Mouse (Mus musculus) adrenal gland, adult 18-20 months (tissue): Measurements from ENCODE around the gene Ankfn1. TPM values are rescaled to one million over a fixed set of nuclear protein-coding genes. Genes with fewer than 3 reads are reported as not detected.

Experiments used
- DNase-seq, 2 experiments: peaks; one replicate each; pipeline ENCODE4 v3.0.0; 2021 to 2022; ENCODE audit warnings: low spot score in 2 of 2
- total RNA-seq, 2 experiments: library from RNA; stranded (reverse); gene quantifications; 1 replicate in 1 of 2; 2 replicates in 1 of 2; pipeline ENCODE4 v1.2.3; 2021

Ankfn1 gene
- total RNA-seq, 2 experiments from 2014 or later: 0.26 to 0.27 TPM

GRCm38 (mm10) chr11:89579826-89580225 is 197.6 kb downstream of the Ankfn1 start:
- DNase-seq: no peak

DNA sequence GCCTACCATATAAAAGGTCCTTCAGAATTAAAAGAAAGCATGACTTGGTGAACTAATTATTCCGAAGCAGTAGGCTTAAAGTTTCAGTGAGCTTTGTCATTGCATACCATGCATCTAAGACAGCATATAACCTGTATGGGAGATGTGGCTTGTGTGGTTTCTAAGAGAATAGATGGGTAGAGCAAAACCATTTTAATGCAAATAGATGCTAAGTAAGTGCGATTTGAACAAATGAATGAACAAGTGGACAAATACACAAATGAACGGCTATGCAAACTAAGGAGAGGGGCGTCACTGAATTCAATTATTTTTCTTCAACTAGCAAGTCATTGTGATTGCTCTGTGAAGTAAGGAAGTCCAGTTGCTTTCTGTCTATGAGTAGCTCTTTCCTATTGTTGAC is 198.3 kb downstream of the Ankfn1 start:
- no peak for DNase-seq

DNA sequence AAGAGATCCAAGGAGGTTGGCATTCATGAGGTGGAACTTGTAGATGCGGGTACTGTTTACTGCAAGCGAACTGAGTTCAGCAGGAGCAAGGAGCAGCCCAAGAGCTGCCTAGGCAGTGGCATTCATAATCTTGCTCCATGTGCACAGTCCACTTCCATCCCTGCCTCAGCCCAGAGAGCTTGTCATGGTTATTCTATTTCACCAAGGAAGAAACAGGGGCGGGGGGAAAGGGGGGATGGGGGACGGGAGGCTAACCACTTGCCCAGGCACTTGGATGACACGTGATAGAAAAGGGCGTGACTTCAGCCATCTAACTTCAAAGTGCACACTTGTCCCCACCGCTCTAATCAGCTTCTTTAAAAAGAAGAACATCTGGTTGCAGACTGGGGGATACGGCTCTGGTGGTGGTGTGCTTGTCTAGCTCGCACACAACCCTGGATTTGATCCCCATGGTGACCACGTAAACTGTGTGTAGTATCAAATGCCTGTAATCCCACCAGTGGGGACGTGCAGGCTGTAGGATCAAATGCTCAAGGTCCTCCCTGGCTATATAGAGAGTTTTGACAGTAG is 203.1 kb downstream of the Ankfn1 start:
- DNase-seq: no peak

- peak; percentile 49 to 50 for DNase-seq
These were observed 207.9 kb downstream of the Ankfn1 start for GRCm38 (mm10) chr11:89569391-89570145.

- DNase-seq: no peak
These were observed 209.2 kb downstream of the Ankfn1 start for GRCm38 (mm10) chr11:89568246-89568645.

DNA sequence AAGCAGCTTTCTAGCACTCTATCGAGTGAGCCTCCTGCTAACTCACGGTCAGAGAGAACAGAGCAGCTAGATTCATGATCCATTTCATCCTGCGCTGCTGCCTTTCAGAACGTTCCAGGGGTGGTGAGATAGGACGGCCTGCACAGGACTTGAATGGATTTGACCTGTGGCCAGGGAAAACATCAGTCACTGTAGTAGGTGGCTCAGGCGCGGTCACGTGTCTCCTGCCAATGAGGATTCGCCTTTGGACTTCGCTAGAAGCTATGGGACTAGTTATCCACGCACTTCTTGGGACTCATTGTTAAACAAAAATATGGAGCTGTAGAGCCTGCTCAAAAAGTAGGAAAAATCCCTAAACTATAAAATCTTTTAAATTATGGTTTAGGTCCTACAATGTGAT is 226.0 kb downstream of the Ankfn1 start:
- DNase-seq: no peak

DNA sequence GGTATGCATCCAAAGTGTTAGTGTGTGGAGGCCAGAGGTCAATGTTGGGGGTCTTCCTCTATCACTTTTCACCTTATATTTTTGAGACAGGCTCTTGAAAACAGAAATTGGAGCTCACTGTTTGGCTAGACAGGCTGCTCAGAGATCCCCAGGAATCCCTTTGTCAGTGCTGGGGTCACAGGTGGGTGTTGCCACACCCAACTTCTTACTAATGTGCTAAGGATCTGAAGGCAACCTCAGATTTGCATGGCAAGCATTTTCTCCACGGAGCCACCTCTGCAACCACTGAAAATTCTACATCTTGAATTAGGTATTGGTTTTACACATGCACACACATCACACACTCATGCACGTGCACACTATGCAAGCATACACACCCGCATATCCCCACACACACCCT is 226.5 kb downstream of the Ankfn1 start:
- no peak for DNase-seq

- no peak for DNase-seq
These were observed 228.7 kb downstream of the Ankfn1 start for GRCm38 (mm10) chr11:89548786-89549185.

GRCm38 (mm10) chr11:89546164-89546563 is 231.3 kb downstream of the Ankfn1 start:
- DNase-seq: peak in 1 of 2 experiments; percentile 18

DNA sequence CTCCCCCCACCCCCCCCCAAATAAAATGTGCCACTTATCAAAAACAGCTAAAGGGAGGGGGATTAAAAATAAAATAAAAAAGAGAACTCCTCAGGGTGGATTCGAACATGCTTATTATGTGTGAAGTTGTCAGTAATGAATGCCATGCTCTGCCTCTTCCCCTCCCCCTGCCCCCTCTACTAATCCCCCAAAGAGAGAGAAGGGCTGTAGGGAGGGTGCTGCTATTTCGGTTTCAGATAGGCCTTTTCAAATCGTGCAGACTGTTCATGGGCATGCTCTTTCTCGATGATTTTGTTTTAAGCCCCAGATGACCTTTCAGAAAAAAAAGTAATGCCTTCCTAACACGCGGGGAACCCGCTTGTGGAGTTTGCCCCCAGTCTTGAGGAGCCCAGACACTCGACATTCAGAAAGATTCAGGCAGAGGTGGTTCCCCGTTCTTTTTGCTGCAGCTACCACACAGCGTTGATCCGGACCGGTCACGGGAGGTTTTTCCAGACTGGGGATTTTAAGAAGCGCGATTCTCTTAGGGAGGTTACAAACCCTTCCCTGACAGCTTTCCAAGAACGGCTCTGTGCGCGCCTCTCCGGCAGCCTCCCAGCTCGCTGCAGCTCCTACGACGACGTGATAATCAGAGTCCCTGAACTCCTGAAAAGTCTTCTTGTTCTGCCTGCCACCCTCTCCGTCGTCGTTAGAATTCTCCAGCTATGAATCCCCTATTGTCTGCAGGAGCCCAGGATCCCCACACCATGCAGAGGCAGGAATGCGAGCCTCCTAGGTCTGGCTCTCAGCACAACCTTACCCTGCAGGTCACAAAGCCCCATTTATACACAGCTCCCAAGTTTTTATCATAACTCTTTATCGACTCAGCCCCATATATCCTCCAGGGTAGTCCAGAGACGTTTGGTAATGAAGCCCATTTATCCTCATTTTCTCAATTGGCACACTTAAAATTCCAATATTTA is 232.3 kb downstream of the Ankfn1 start:
- DNase-seq: no peak

- DNase-seq: no peak
These were observed 239.1 kb downstream of the Ankfn1 start for GRCm38 (mm10) chr11:89538376-89538775.

DNA sequence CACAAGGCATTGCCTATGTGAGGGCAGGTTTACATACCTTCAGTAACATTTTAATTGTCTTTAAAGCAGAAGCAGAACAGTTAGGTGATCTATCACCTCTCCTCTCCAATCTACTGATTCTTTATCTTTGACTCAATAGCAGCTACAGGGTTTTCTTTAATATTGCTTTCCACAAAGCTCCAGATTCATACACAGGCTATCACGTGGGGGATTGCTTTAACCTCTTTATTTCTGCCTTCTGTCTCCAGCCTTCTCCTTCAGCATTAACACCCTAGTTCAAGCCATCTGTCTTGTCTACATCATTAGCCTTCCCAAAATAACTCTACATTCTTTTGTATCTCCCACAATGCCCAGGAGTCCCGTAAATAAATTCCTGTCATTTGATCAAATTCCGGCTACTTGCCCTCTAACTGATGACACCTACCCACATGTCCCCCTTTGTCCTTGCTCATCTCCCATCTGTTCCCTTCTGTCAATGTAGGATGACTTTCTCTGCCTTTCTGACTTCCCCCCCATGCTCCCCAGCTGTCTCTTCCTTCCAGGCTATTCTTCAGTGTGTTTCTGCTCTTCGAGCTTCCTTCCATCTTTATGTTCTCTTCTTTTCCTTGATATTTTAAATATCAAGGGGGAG is 249.5 kb downstream of the Ankfn1 start:
- DNase-seq: no peak

DNA sequence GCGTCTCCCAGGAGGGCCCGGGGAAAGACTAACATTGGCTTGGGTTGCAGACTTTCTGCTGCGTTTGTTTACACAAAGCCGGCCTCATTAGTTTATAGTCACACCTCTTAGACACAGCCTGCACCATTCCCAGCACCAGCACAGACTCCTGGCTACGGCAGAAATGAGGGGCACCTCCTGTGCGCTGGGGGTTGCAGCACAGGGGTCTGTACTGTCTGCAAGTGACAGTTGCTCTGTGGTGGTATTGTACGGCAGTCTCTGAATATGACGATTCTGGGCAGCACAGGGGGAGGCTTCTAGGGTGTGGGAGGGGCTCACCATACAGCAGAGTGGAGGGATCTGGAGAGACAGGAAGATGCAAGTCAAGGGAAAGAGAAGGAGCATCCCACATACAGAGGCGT is 262.0 kb downstream of the Ankfn1 start:
- no peak for DNase-seq

- no peak for DNase-seq
These were observed 268.7 kb downstream of the Ankfn1 start for GRCm38 (mm10) chr11:89508675-89509324.

- no peak for DNase-seq
These were observed 270.7 kb downstream of the Ankfn1 start for GRCm38 (mm10) chr11:89506595-89507245.

DNA sequence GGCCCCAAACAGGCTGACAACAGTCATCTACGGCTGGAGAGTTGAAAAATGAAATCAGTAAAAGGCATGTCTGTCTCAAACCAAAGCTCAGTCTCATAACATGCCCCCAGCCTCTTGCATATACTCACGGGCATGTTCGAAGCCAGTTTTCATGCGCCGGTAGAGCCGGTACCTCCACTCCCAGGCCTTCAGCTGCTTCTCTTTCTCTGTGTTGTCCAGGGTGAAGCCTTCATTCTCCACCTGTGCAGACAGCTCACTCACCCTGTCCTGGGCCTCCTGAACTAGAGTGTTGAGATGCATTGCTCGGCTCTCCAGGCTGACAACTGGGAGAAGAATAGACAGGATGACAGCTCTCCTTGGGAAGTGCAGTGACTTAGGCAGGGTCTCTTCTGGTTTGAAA is 272.4 kb downstream of the Ankfn1 start:
- no peak for DNase-seq

- DNase-seq: no peak
These were observed 275.7 kb downstream of the Ankfn1 start for GRCm38 (mm10) chr11:89501796-89502195.

DNA sequence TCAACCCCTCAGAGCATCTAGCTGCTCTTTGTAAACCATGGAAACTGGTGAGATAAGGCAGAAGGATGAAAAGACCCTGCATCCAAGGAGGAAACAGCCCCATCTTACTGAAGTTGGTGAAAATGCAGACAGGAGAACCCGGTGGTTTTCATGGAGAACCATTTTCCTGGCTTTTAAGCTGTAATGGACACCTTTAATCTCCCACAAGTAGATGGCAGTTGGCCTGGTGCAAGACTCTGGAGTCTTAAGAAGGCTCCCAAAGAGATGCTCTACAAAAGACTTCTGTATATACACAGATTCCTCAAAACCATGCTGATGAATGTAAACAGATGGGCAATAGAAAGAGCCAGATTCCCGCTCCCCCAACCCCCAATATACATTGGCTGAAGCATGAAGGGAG is 276.5 kb downstream of the Ankfn1 start:
- DNase-seq: no peak

DNA sequence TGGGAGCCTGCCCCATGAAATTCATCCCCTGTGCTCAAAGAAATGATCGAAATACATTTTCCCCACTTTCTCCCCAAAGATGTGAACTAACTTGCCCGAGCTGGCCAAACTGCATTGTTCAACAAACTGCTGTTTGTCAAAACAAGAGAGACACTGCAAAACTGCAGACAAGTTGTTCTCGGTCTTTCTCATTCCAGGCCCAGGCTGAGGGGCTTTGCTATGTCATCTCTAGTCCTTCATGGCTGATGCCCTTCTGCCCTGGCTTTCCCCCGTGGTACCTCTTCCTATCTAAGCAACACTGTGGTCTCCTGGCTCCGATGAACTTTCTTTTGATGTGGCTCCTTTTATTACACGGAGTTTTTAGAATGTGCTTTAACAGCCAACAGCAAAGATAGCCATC is 296.4 kb downstream of the Ankfn1 start:
- DNase-seq: no peak

GRCm38 (mm10) chr11:89476927-89477326 is 300.5 kb downstream of the Ankfn1 start:
- DNase-seq: no peak
